Mouse (Mus musculus) mesoderm, embryonic 11.5 days (tissue): ENCODE measurements around the gene Gm21866.
"Not testable (repeated sequence)": the region's sequence is repeated elsewhere in the genome, so short reads cannot be mapped to it uniquely, and the experiment has no call there.

Source experiments
- DNase-seq: peaks from one replicate; pipeline ENCODE4 v3.0.0-alpha.2; 2012; ENCODE audit warnings: low read depth, low spot score

Gm21866 gene

DNA sequence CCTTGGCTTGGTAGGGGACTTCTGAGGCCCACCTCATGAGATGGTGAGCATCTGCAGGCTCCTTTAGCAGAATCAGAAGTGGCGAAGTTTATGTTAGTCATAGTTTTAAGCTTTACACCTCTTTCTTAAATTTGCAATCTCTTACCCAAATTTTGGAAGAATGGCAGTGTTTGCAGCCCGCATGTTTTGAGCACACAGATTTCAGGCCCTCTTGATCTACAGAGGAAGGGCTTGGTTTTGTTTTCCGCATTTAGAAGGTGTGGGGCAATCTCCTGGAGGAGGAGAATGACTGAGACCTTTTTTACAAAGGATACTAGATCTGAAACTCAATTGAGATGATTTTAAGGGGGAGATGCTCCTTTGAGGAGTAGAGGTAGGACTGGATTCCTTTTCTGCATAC is at the start of gene Gm21866:
Gm21866 (minus strand) TSS at position 101 of the 400 bp plus-strand sequence.
- DNase-seq: not testable (repeated sequence)

DNA sequence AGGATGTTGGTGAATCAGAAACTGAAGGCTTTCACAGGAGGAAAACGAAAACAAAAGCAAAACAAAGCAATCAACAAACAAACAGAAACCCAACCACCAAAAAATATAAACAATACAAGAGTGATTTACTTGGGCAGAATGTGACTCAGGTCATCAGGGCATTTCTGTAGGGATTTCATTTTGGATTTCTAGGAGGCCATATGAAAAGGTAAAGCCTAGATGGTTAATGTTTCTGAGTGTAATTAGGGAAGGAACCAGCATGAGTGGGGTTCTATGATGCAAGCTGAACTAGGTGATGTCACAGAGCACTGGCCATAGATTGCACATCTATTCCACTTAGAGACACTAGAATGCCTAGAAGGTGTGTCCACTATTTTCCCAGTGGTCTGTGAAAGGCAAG is 28.3 kb upstream of the Gm21866 start, which contains the start of gene Gm20773:
Gm20773 (plus strand) TSS at position 301 of the 400 bp plus-strand sequence.
- DNase-seq: not testable (repeated sequence)
